10 mouse cellular contexts compared by ENCODE assay signal in genomic region chr3:95732744-95733521, GRCm38 (mm10). TPM values are rescaled to one million over a fixed set of nuclear protein-coding genes. Genes with fewer than 3 reads are reported as not detected.
DNase-seq lines count a peak whose midpoint lies in the region; ATAC-seq lines count a peak whose summit lies in the region.
"Had no signal": no experiment of that assay in that cellular context is flagged by ENCODE, and none has a peak within 500 bp of the region (broad histone marks: within the 10 kb centered on the region; RNA-seq: fewer than 3 reads in every experiment).

No protein-coding gene starts in this region.

- no peak overlapping the region for H3K4me2 ChIP-seq in kidney, embryonic 15.5 days
- H3K4me2 ChIP-seq in hindbrain, embryonic 11.5 days (replicated peaks; ENCODE audit: low read depth, low read length): no peak overlapping the region
- H3K4me2 ChIP-seq: limb, embryonic 12.5 days had no signal

- H3K9ac ChIP-seq in kidney, embryonic 15.5 days: no peak overlapping the region
- no peak overlapping the region for H3K9ac ChIP-seq in hindbrain, embryonic 11.5 days (ENCODE audit: low read depth, low read length)
- H3K9ac ChIP-seq: limb, embryonic 12.5 days had no signal

- H3K27ac ChIP-seq in kidney, embryonic 15.5 days: no peak overlapping the region
- H3K27ac ChIP-seq in hindbrain, embryonic 11.5 days (ENCODE audit: low read depth, low read length): no peak overlapping the region
- H3K27ac ChIP-seq: limb, embryonic 12.5 days had no signal

- WGBS in kidney, embryonic 15.5 days: 77% methylated on average over 11 of the region's 11 CpGs
- WGBS in hindbrain, embryonic 11.5 days: 85% methylated on average over 11 of the region's 11 CpGs

- ATAC-seq in kidney, embryonic 15.5 days (replicated peaks; ENCODE audit: low FRiP score): no peak
- peak; percentile 42; the same call in 1 of the 2 replicates for ATAC-seq in megakaryocyte-erythroid progenitor cell, adult 5-6 weeks (replicated peaks; ENCODE audit: low FRiP score, low TSS enrichment, poor library complexity, severe bottlenecking)
- no peak for ATAC-seq in hindbrain, embryonic 11.5 days (ENCODE audit: low FRiP score)

- H3K27me3 ChIP-seq in kidney, embryonic 15.5 days: no peaks in the 10 kb centered on the region
- H3K27me3 ChIP-seq in hindbrain, embryonic 11.5 days (ENCODE audit: control insufficient read depth, insufficient read depth, low read length): no peaks in the 10 kb centered on the region
- H3K27me3 ChIP-seq: CH12.LX; limb, embryonic 12.5 days had no signal

- H3K4me3 ChIP-seq in kidney, embryonic 15.5 days (replicated peaks): no peak overlapping the region
- H3K4me3 ChIP-seq in hindbrain, embryonic 11.5 days (ENCODE audit: low read depth, low read length): no peak overlapping the region
- H3K4me3 ChIP-seq: limb, embryonic 12.5 days had no signal

- peak; percentile 42 for DNase-seq in kidney, adult 18-20 months
- DNase-seq in fibroblast of lung, adult 2 months (ENCODE audit: low read depth): peak; percentile 64
- DNase-seq in kidney, postnatal 14 days: peak; percentile 63
- DNase-seq in hindbrain, embryonic 11.5 days (ENCODE audit: low spot score): no peak
- no peak for DNase-seq in thymus, postnatal 4 days
- DNase-seq in right cerebral cortex, postnatal 14 days: no peak

- H3K36me3 ChIP-seq in kidney, embryonic 15.5 days: peaks cover 36% of the 10 kb centered on the region
- H3K36me3 ChIP-seq in hindbrain, embryonic 11.5 days (ENCODE audit: control insufficient read depth, insufficient read depth, low read length): no peaks in the 10 kb centered on the region

- H3K4me1 ChIP-seq in kidney, embryonic 15.5 days: peaks cover 43% of the 10 kb centered on the region
- H3K4me1 ChIP-seq in hindbrain, embryonic 11.5 days (replicated peaks; ENCODE audit: control insufficient read depth, insufficient read depth, low read length): no peaks in the 10 kb centered on the region
- H3K4me1 ChIP-seq: limb, embryonic 12.5 days had no signal

- no peaks in the 10 kb centered on the region for H3K9me3 ChIP-seq in kidney, embryonic 15.5 days (replicated peaks)
- no peaks in the 10 kb centered on the region for H3K9me3 ChIP-seq in hindbrain, embryonic 11.5 days (ENCODE audit: control insufficient read depth, low read length)
- H3K9me3 ChIP-seq: limb, embryonic 12.5 days had no signal

RNA-seq across cellular contexts. Expression of gene Ecm1, which starts 6.4 kb away (rescaled TPM):
- 177 and 231 TPM in 2 replicates for polyA plus RNA-seq in kidney, embryonic 15.5 days (2015; fragmentation: Nextera tagmentation; extraction: Ambion mirVana)
- 8.2 and 17.2 TPM in 2 replicates for total RNA-seq in megakaryocyte-erythroid progenitor cell, adult 5-6 weeks (2014; fragmentation: Nextera tagmentation)
- total RNA-seq in megakaryocyte-erythroid progenitor cell, adult 5-6 weeks (2017): not detected in 2 replicates
- polyA plus RNA-seq in hindbrain, embryonic 11.5 days (2014; fragmentation: Nextera tagmentation; extraction: Ambion mirVana): 13.3 and 14.3 TPM in 2 replicates

RNA-seq across cellular contexts. Expression of gene Tars2, which starts 27.1 kb away (rescaled TPM):
- polyA plus RNA-seq in kidney, embryonic 15.5 days (2015; fragmentation: Nextera tagmentation; extraction: Ambion mirVana): 47.3 and 58.4 TPM in 2 replicates
- 88.1 and 103 TPM in 2 replicates for total RNA-seq in megakaryocyte-erythroid progenitor cell, adult 5-6 weeks (2014; fragmentation: Nextera tagmentation)
- 58.0 and 75.5 TPM in 2 replicates for total RNA-seq in megakaryocyte-erythroid progenitor cell, adult 5-6 weeks (2017)
- polyA plus RNA-seq in hindbrain, embryonic 11.5 days (2014; fragmentation: Nextera tagmentation; extraction: Ambion mirVana): 42.6 and 49.7 TPM in 2 replicates

RNA-seq across cellular contexts. Expression of gene Adamtsl4, which starts 45.2 kb away (rescaled TPM):
- polyA plus RNA-seq in kidney, embryonic 15.5 days (2015; fragmentation: Nextera tagmentation; extraction: Ambion mirVana): 4.0 and 6.3 TPM in 2 replicates
- total RNA-seq in megakaryocyte-erythroid progenitor cell, adult 5-6 weeks (2014; fragmentation: Nextera tagmentation): 0.20 TPM in 1 of 2 replicates, not detected in the other
- total RNA-seq in megakaryocyte-erythroid progenitor cell, adult 5-6 weeks (2017): not detected in 2 replicates
- 0.14 and 0.80 TPM in 2 replicates for polyA plus RNA-seq in hindbrain, embryonic 11.5 days (2014; fragmentation: Nextera tagmentation; extraction: Ambion mirVana)

Comparison
In these comparisons a context has a peak if more than half of its experiments do, and no peak if none do; other contexts are left out.
1. DNase-seq: peak in kidney, adult 18-20 months (single experiment), fibroblast of lung, adult 2 months (single experiment) and kidney, postnatal 14 days (single experiment); none in hindbrain, embryonic 11.5 days (single experiment), thymus, postnatal 4 days (single experiment) and right cerebral cortex, postnatal 14 days (single experiment).
2. RNA of gene Ecm1, which starts 6.4 kb away (polyA plus RNA-seq): 177 to 231 TPM in kidney, embryonic 15.5 days; 13.3 to 14.3 TPM in hindbrain, embryonic 11.5 days; every median in the first group is over 10 times any median in the second.